Mouse (Mus musculus) yolk sac, embryonic 10.5 days (tissue): ENCODE measurements around the gene Stpg2.
"Not testable (repeated sequence)": the region's sequence is repeated elsewhere in the genome, so short reads cannot be mapped to it uniquely, and the experiment has no call there.

Experiments used
- DNase-seq: peaks from one replicate; pipeline ENCODE4 v3.0.0-alpha.2; 2017; ENCODE audit warnings: low spot score

Stpg2 gene

DNA sequence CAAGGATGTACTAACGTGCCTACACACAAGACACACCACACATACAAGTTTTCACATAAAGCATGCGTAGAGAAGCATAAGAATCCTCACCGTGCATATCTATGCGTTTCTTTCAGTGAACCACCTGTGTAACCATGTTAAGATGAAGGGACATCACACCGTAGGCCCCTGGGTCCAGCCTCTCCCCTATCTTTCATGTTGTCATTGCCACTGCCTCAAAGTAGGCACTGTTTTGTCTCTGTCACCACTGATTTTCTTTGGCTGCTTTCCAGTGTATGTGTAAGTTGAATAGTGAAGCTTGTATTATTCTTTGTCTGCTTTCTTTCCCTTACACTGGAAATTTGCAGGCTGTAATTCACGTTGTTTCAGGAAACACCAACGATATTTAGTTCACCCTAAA, 236.7 kb downstream of the Stpg2 start:
- no peak for DNase-seq

DNA sequence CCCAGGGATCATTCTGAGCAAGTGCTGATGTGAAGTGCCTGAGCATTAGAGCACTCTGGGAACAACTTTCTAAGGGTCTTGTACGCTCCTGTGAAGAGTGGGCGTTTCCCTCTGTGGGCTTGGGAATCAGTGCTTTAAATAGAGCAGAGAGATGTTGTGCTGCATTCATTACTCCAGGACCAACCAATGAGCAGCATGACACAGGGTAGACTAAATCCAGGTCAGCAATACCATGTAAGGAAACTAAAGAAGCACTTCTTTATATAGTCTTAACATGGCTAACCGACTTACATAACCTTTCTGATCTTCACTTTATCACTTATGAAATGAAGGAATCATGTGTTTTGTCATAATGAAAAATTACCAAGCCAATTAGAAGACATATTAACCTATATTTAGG, 290.4 kb downstream of the Stpg2 start:
- no peak for DNase-seq

DNA sequence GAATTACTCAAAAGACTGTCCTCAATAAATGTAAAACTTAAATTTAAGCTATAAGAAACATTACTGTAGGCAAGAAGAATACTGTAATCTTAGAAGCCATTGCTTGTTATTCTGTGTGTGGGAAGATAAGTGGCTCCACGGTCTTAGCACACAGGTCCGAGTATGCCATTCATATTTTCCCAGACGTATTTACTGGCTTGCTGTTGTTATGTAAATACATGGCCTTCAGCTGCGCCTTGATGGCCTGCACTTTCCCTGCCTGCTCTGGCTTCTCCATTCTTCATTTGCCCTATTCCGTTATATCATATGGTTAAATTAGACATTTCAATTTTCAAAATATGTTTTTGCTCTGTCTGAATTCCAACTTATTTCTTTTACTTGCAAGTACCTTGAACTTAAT, 296.7 kb downstream of the Stpg2 start:
- no peak for DNase-seq

DNA sequence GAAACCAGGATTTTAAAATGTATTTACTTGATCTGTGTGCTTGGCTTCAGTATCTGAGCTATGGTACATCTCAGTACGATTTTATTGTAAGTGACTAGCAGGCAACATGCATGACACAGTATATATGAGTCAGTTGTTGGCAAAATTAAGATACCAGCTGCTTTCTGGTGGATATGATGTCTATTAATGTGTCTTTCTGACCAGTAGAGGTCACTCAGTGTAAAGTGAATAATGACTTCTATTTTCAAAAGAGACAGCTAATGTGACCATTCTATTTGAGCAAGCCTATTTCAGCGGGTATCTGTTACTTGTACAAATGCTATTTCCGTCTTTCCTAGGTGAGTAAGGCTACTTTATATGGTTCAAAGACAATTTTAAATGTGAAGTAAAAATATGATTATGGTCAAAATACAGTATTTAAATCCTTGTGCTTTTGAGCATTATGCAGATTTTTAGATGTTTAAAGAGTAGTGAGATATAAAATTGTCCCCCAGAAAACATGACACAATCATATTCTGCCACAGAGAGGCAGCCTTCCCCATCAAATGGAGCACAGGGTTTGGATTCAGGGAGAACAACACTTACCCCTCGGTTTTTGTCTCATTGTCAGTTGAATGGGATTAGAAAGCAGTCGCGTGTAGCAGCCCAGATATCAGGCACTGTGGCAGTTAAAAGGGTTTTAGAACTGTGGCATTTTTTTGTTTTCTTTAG, 303.9 kb downstream of the Stpg2 start:
- no peak for DNase-seq

DNA sequence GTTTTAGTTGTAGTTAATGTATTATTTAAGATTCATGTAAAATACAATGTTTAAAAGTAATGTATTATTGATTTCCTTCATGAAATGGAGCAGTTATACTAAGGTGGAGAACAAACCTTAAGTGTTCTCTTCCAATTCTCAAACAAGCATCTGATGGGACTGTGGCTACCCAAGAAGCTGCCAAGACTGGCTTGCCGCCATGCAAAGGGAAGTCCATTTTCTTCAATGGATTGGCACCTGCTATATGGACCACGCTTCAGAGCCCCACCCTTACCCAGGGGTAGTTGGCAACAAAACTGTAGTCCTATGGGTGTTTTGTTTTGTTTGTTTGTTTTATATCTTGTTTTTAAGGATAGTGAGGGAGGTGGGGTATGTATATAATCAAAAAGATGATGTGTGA, 373.0 kb downstream of the Stpg2 start:
- no peak for DNase-seq

DNA sequence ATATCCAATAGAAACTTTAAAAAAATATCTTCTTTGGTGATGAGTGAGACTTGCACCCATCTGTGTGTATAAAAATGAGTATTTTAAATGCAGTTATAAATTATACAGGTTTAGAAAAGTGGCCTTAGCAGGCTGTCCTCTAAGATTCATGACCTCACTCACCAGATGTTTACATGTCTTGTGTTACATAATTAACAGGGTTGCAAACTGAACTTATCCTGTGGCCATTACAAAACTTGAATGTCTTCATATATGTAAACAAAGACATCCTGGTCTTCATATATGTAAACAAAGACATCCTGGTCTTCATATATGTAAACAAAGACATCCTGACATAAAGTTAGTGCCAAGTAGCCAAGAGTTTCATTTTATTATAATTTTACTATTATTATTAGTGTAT, 375.8 kb downstream of the Stpg2 start:
- no peak for DNase-seq

DNA sequence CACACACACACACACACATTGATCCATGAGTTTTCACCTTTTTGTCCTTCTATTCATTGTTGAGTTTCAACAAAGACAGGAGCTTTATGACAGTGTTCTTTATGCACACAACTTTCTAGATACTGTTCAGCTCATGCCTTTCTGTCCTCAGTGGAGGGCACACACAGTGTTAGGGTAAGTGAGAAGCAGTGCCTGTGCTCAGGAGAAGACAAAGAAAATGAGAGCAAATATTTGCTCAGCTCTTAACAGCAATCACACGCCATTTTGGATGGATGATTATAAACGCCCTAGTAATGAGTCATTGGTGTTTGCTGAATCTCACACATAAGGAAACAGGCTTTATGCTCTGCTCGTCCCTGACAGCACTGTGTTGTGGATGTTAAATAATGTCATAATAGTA, 394.0 kb downstream of the Stpg2 start:
- DNase-seq: no peak

DNA sequence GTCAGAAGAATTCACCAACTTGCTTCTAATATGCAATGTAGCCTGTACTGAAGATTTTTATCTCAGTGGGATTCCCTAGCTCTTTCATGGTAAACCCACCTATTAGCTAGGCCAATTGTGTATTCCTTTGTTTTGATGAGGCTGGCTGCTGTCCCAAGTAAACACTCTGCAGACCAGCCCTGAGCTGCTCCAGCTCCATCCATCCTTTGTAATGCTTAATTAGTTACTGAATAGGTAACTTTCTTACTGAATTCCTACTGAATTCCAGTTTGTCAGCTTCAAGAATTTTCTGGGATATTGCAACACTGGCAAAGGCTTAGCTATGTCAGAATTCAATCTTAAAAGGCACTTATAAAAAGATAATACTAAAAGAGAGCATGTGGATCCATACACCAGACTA, 402.8 kb downstream of the Stpg2 start:
- not testable (repeated sequence) for DNase-seq

DNA sequence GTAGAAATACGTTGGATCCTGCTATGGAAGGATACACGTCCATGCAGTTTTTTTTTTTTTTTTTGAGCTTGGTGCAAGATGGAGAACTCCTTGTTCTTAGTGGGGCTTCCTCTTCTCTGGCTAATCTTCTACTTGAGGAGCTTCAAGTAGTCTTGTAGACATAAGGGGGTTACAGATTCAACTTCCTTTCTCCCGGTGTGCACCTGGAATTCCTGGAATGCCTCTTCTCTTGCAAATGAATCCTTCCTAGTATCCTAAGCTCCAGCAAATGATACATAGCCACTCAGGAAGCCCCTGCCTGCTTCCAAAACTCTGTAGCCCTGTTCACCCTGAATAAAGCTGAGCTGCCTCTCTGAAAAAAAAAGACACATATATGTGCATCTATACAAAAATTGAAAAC, 409.1 kb downstream of the Stpg2 start:
- DNase-seq: no peak

DNA sequence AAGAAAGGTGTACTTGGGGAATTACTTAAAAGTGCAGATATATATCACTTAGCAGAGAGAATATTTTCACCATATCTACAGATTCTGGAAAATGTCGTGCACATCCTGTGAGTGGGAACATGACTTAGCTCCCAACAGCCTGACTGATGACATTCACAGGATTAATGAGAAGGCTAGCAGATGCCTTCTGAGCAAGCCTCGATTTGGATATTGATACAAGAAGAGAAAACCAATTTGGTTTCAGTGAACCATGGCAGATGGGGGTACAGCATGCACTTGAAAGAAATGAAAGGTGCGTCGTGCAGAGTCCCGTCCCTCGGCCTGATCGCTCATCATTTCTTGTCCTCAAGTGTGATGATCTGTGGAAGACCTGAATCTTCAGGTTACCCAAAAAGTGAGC, 410.3 kb downstream of the Stpg2 start:
- DNase-seq: no peak

DNA sequence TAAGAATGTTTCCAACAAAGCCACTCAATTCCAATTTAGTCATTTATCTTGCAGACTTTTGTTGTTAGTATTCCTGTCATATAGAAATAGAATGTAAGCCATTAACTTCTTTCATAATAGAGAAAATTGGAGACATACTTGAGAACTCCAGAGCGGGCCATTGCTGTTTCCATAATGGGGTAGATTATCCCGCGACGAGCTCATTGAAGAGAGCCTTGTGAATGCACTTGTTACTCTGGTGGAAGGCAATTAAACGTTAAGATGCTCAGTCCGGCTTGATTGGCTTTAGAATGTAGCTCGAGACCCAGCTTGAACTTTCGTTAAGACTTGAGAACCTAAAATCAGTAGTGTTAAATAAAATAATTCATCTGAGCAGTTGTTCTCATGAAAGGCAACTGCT, 432.4 kb downstream of the Stpg2 start:
- DNase-seq: no peak

DNA sequence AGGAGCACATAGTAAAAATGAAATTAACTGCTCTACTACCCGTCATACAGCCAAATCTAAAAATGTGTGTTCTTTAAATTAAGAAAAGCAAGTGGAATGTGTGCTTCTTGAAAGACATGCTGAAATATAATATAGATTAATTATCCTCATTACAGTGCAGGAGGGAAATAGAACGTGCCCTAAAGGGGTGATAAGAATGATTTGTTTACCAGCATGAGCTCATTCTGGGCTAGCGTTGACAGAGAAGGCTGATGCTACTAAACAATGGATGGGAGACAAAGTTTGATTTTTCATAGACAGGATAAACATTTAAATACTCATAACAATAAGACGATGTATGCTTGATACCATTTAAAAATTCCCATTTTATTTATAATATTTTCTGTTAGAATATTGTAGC, 446.0 kb downstream of the Stpg2 start:
- DNase-seq: no peak

DNA sequence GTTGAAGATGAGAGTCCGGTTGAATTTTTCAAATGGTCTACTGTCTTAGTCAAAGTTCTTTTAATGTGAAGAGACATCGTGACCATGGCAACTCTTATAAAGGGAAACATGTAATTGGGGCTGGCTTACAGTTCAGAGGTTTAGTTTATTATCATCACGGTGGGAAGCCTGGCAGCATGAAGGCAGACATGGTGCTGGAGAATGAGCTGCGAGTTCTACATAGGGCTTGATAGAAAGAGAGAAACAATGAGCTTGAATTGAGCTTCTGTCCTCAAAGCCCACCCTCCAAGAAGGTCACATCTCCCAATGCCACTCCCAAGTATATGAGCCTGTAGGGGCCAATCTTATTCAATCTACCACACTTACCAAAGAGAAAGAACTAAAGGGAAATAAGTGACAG, 453.9 kb downstream of the Stpg2 start:
- DNase-seq: no peak

DNA sequence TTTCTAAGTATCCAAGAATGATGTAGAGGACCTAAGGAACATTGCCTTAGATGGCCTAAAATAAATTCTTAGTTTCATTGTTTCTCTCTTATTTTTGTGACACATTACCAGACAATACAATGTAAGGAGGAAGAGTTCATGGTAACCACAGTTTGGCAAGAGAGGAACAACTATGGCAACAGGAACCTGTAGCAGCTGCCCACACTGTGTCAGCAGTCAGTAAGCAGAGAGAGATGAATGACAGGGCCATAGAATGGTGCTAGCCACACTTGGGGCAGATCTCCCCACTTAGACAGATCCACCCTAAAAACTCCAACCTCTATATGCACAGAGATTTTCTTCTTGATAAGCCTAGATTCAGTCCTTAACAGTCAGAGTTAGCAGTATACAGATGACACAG, 456.7 kb downstream of the Stpg2 start:
- DNase-seq: no peak

DNA sequence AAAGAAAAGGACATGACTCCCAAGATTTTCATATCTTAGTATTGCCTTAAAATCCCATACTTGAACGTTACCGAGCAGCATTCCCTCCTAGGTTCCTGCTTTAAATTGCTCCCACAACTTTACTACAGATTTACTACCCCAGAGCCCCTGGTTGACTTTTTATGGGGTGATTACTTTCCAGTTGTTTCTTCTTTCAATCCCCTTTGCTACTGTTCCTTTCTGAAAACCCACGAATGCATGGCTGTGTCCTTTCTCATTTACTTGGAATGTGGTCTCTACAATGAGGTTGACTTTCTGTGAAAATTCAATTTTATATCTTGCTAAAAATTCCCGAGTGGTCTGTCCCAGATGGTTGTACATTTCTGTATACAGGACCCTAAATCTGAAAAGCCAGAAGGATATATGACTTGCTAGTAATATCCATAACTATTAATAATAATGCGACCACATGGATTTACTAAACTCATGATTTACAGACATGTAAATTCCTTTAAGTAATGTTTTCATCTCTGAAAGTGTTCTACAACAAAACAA, 458.3 kb downstream of the Stpg2 start:
- DNase-seq: no peak

DNA sequence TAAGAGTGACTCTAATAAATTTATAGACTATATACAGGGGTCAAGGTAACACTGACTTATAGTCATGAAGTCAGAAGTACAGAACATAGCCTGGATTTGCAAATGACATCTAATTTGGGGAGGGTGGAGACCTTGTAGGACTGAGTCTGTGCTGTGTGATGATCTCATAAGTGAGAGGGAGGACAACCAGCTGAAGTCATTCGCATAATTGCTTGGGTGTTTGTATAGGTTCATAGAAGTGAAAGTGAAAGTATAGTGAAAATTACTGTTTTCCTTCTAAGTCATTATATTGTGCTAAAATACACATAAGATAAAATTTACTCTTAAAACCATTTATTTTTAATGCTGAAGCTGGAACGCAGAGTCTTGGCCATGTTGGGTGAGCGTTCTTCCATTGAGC, 459.6 kb downstream of the Stpg2 start:
- no peak for DNase-seq

DNA sequence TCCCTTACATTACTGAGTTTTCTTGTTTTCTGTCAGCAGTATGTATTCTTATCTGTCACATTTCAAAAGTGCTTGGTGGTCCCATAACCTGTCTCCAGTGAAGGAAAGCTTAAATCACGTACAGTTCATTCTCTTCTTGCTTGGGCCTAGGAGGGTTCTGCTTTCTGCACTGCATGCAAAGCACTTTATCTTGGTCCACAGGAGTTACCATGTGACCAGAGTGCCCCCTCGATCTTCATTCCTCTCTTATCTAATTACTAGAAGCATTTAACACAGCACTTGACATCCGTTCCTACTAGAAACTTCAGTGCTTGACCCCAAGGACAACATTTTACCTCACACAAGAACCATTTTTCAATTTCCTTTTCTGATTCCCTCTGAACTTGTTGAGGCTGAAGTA, 470.7 kb downstream of the Stpg2 start:
- no peak for DNase-seq

DNA sequence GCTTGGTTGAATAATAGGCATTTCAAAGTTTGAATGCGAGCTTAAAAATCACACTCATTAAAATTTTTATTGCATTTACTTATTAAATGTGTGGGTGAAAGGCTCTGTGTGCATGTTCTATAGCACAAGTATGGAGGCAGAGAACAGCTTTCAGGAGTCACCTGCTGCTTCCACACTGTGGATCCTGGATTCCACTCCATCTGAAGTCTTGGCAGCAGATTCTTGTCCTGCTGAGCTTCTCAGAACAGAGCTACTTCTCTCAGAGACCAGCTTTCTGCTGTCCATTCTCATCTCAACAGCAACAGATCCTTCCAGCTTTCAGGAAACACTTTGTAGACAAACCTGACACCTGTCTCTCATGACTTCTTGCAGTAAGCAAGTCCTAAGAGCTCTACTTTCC, 471.2 kb downstream of the Stpg2 start:
- no peak for DNase-seq

DNA sequence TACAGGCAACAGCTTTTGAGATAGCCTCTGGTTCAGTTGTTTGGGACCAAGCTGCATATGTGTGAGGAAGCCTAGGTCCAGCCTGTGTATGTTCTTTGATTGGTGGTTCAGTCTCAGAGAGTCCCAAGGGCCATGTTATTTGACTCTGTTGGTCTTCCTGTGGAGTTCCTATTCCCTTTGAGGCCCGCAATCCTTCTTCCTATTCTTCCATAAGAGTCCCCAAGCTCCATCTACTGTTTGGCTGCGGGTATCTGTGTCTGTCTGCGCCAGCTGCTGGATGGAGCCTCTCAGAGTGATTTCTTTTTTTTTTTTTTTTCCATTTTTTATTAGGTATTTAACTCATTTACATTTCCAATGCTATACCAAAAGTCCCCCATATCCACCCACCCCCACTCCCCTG, 498.7 kb downstream of the Stpg2 start:
- DNase-seq: not testable (repeated sequence)

DNA sequence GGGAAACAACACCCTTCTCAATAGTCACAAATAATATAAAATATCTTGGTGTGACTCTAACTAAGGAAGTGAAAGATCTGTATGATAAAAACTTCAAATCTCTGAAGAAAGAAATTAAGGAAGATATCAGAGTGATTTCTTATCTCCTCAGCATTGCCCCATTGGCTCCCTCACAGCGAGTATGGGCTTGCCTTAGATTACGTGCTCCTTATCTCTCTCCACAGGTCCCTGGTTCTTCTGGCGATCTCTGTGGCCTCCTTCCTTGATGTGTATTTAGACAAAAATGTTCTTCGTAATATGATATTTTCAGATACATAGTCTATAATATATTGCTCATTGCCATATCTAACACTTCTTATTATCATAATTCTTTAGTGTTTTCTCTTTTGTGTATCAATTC, 501.9 kb downstream of the Stpg2 start:
- DNase-seq: not testable (repeated sequence)

DNA sequence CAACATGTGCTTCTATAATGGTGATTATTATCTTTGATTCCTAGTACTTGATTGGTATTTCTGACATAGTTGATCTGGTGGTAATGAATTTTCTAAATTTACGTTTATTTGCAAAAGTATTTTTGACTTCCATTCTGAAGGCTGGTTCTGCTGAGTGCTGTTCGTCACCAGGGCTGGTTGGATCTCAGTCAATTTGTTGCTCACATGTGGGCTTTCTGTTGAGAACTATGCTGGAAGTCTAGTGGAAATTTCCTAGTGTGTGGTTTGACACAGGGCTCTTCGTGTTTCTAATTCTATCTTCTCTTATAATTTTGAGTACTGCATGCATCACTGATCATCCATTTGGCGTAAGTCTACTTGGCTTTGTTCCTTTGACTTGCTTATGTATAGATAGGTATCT, 504.3 kb downstream of the Stpg2 start:
- no peak for DNase-seq

DNA sequence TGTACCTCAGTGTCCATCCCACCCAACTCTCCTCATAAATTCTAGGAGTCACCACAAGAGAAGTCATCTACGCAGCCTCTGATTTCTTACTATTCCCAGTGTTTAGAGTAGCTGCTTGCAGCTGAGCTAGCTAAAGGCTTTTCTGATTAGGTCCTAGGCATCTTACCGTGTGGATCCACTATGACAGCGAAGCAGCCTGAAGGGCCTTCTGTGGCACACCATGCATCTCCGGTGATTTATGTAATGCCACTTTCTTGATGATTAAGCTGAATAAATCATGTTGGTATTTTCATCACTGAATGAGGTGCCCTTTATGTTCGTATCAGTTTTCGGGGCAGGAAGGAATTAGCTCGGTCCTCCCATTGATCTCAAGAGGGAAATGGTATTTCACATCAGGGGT, 523.3 kb downstream of the Stpg2 start:
- DNase-seq: no peak

DNA sequence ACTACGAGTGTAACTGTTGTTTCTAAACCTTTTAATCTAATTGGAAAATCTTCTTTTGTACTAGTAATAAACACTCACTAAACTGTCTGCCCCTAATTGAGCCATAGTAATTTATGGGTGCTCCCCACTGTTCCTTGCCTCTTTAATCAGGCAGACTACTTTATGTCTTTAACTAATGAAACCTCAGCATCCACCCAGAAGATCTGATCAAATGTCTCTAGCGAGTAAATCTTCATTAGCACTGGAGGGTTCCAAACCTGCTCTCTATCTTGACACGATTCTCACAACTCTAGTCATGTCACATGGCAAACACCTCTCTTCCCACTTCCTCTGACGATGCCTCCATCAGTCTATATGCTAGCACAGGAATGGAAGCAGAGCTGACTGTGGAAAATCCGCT, 523.8 kb downstream of the Stpg2 start:
- DNase-seq: no peak

DNA sequence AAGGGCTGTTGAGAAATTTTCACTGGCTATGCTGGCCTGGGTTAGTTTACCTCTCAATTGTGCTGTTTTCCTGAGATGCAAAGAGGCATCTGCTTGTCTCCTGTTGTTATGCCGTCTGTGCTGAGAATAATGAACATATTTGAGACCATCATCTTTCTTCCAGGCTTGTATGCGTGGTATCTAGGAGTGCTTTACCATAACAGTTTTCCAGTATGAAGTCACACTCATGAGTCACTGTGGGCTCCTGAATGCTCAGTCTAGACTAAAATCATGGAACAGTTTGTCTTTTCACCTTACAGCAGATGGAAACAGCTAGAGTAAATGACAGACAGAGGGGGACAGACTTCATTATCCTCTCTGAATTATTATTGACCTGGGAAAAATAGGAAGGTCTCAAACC, 527.7 kb downstream of the Stpg2 start:
- no peak for DNase-seq

DNA sequence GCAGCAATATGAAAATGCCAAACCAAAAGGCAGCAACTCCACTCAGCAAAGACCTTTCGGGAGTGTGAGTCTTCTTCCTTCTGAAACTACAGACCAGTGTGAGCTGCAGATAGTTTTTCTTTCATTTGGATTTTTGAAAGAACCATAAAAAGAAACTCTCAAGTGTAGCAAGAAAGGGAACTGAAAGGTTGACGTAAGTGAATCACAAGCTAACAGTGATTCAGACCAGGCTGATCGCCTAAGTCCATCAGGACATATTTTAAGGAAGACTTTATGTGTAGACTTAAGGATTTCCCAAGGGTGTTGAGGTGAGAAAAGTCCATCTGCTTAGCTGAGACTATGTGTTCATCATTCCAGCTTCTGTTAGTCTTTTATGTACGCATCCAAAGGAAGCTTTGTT, 533.9 kb downstream of the Stpg2 start:
- no peak for DNase-seq
